ENCODE assay signal across 8 mouse cellular contexts in genomic region chr16:30187907-30188414, GRCm38 (mm10).
DNase-seq lines count a peak whose midpoint lies in the region; ATAC-seq and TF ChIP-seq lines count a peak whose summit lies in the region.

No protein-coding gene starts in this region.

- ATAC-seq in embryonic facial prominence, embryonic 15.5 days (ENCODE audit: insufficient number of reproducible peaks, low FRiP score, low TSS enrichment, low read depth), result peak; percentile 40; the same call in 1 of the 2 replicates
- ATAC-seq in kidney, embryonic 15.5 days (replicated peaks; ENCODE audit: low FRiP score), result peak; percentile 78
- 0 out of 2 replicates have a peak, but pooled peaks have one; percentile 27 for ATAC-seq in limb, embryonic 15.5 days (ENCODE audit: insufficient number of reproducible peaks, low FRiP score, low TSS enrichment, low read depth)
- peak; percentile 66 for ATAC-seq in midbrain, postnatal 0 days (ENCODE audit: low FRiP score)

- peak overlapping the region; percentile 52 for H3K4me2 ChIP-seq in embryonic facial prominence, embryonic 15.5 days (replicated peaks)
- peak overlapping the region; percentile 65 for H3K4me2 ChIP-seq in kidney, embryonic 15.5 days
- peak overlapping the region; percentile 54 for H3K4me2 ChIP-seq in limb, embryonic 15.5 days
- H3K4me2 ChIP-seq in midbrain, postnatal 0 days (ENCODE audit: low read depth, low read length, poor library complexity, severe bottlenecking), result peak overlapping the region; percentile 71

- H3K27ac ChIP-seq in embryonic facial prominence, embryonic 15.5 days (replicated peaks), result peak overlapping the region; percentile 77
- H3K27ac ChIP-seq in heart, embryonic 10.5 days, result peak overlapping the region; percentile 88
- H3K27ac ChIP-seq in kidney, embryonic 15.5 days, result peak overlapping the region; percentile 88
- peak overlapping the region; percentile 79 for H3K27ac ChIP-seq in limb, embryonic 15.5 days
- peak overlapping the region; percentile 32; the same call in 1 of the 2 replicates for H3K27ac ChIP-seq in midbrain, postnatal 0 days (ENCODE audit: low read depth, low read length)

- 0% methylated on average over 26 of the region's 26 CpGs for WGBS in embryonic facial prominence, embryonic 15.5 days
- under 1% methylated on average over 26 of the region's 26 CpGs for WGBS in heart, embryonic 10.5 days
- WGBS in kidney, embryonic 15.5 days, result under 1% methylated on average over 26 of the region's 26 CpGs
- 2% methylated on average over 26 of the region's 26 CpGs for WGBS in limb, embryonic 15.5 days
- WGBS in midbrain, postnatal 0 days, result under 1% methylated on average over 26 of the region's 26 CpGs

- H3K4me3 ChIP-seq in embryonic facial prominence, embryonic 15.5 days (replicated peaks), result peak overlapping the region; percentile 31
- H3K4me3 ChIP-seq in heart, embryonic 10.5 days, result peak overlapping the region; percentile 59
- peak overlapping the region; percentile 34 for H3K4me3 ChIP-seq in kidney, embryonic 15.5 days (replicated peaks)
- H3K4me3 ChIP-seq in limb, embryonic 15.5 days, result peak overlapping the region; percentile 27
- H3K4me3 ChIP-seq in midbrain, postnatal 0 days (ENCODE audit: low read depth, low read length), result peak overlapping the region; percentile 41

- H3K4me1 ChIP-seq in embryonic facial prominence, embryonic 15.5 days, result peaks cover 79% of the 10 kb centered on the region
- H3K4me1 ChIP-seq in heart, embryonic 10.5 days, result peaks cover 69% of the 10 kb centered on the region
- peaks cover 61% of the 10 kb centered on the region for H3K4me1 ChIP-seq in kidney, embryonic 15.5 days
- H3K4me1 ChIP-seq in limb, embryonic 15.5 days, result peaks cover 74% of the 10 kb centered on the region
- H3K4me1 ChIP-seq in midbrain, postnatal 0 days (ENCODE audit: insufficient read depth, low read length), result peaks cover 3% of the 10 kb centered on the region; the same call in 1 of the 2 replicates

- DNase-seq in 3134 (ENCODE audit: extremely low read depth, insufficient read length, low spot score), result peak; percentile 100
- peak; percentile 98 to 99 for DNase-seq in adrenal gland, postnatal 36 days
- DNase-seq in heart, embryonic 10.5 days (ENCODE audit: low spot score), result peak; percentile 92
- DNase-seq in midbrain, postnatal 0 days (ENCODE audit: low spot score), result peak; percentile 92
- DNase-seq in spleen, postnatal 10 days (ENCODE audit: low spot score in 2 of 2), result peak; percentile 69 to 84

- H3K36me3 ChIP-seq in embryonic facial prominence, embryonic 15.5 days, result no peaks in the 10 kb centered on the region
- no peaks in the 10 kb centered on the region for H3K36me3 ChIP-seq in heart, embryonic 10.5 days
- H3K36me3 ChIP-seq in kidney, embryonic 15.5 days, result no peaks in the 10 kb centered on the region
- no peaks in the 10 kb centered on the region for H3K36me3 ChIP-seq in limb, embryonic 15.5 days
- H3K36me3 ChIP-seq in midbrain, postnatal 0 days (ENCODE audit: insufficient read depth, low read length), result no peaks in the 10 kb centered on the region

- H3K9ac ChIP-seq in embryonic facial prominence, embryonic 15.5 days, result 0 out of 2 replicates have a peak overlapping the region, but pooled peaks have one; percentile 10
- H3K9ac ChIP-seq in kidney, embryonic 15.5 days, result 0 out of 2 replicates have a peak overlapping the region, but pooled peaks have one; percentile 39
- H3K9ac ChIP-seq in limb, embryonic 15.5 days, result no peak overlapping the region
- H3K9ac ChIP-seq in midbrain, postnatal 0 days (replicated peaks; ENCODE audit: low read length, poor library complexity, severe bottlenecking), result peak overlapping the region; percentile 50; the same call in 1 of the 2 replicates

- no peaks in the 10 kb centered on the region for H3K9me3 ChIP-seq in embryonic facial prominence, embryonic 15.5 days (replicated peaks)
- H3K9me3 ChIP-seq in heart, embryonic 10.5 days, result no peaks in the 10 kb centered on the region
- H3K9me3 ChIP-seq in kidney, embryonic 15.5 days (replicated peaks), result no peaks in the 10 kb centered on the region
- no peaks in the 10 kb centered on the region for H3K9me3 ChIP-seq in limb, embryonic 15.5 days
- H3K9me3 ChIP-seq in midbrain, postnatal 0 days (ENCODE audit: low read length), result no peaks in the 10 kb centered on the region

- peak; percentile 83 for TF ChIP-seq CTCF in midbrain, postnatal 0 days (IDR thresholded peaks at IDR 0.05)

- H3K27me3 ChIP-seq in embryonic facial prominence, embryonic 15.5 days, result no peaks in the 10 kb centered on the region
- peaks cover 63% of the 10 kb centered on the region for H3K27me3 ChIP-seq in heart, embryonic 10.5 days (ENCODE audit: insufficient read depth, poor library complexity, severe bottlenecking)
- H3K27me3 ChIP-seq in kidney, embryonic 15.5 days, result peaks cover 15% of the 10 kb centered on the region
- no peaks in the 10 kb centered on the region for H3K27me3 ChIP-seq in limb, embryonic 15.5 days
- 0 out of 2 replicates have a peak, but pooled peaks cover 10% of the 10 kb centered on the region for H3K27me3 ChIP-seq in midbrain, postnatal 0 days (ENCODE audit: insufficient read depth, low read length)

Comparison
In these comparisons a context has a peak if more than half of its experiments do, and no peak if none do; other contexts are left out.
1. Peak in every context shown above with its lines: DNase-seq, ATAC-seq, H3K4me3 ChIP-seq and H3K27ac ChIP-seq.
2. ATAC-seq: peak in every context shown above with its lines; median percentile 78 in kidney, embryonic 15.5 days; 66 in midbrain, postnatal 0 days; 40 in embryonic facial prominence, embryonic 15.5 days; 27 in limb, embryonic 15.5 days.
3. H3K27ac ChIP-seq: peak in every context shown above with its lines; median percentile 88 in heart, embryonic 10.5 days; 88 in kidney, embryonic 15.5 days; 79 in limb, embryonic 15.5 days; 77 in embryonic facial prominence, embryonic 15.5 days; 32 in midbrain, postnatal 0 days.